28 mouse cellular contexts compared by ENCODE assay signal in the genomic region with DNA sequence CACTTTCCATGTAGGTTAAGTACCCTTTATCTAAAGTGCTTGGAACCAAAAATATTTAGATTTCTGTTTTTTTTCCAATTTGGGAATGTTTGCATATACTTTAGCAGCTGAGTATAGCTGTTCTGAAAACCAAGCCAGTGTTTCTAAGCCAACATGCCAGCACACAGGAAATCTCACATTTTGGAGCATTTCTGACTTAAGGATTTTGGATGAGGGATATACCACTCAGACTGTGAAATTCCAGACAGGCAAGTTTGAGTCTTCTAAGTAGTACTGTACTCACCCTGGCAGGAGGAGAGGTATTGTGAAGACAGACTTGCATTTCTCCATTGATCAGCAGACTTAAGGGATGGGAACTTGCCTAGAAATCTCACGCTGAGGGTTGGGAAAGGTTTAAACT.
"Had no signal": no experiment of that assay in that cellular context is flagged by ENCODE, and none has a peak within 500 bp of the region (broad histone marks: within the 10 kb centered on the region; RNA-seq: fewer than 3 reads in every experiment).

No protein-coding gene starts in this region.

- H3K9me3 ChIP-seq: limb, embryonic 10.5 days; limb, embryonic 12.5 days; limb, embryonic 13.5 days; limb, embryonic 15.5 days; liver, embryonic 12.5 days; liver, embryonic 15.5 days; midbrain, embryonic 10.5 days; midbrain, embryonic 12.5 days; midbrain, embryonic 13.5 days; neural tube, embryonic 12.5 days; neural tube, embryonic 13.5 days had no signal

- DNase-seq: layer of hippocampus, postnatal 36 days; left cerebral cortex, postnatal 4 days; liver; liver, embryonic 13.5 days; liver, postnatal 0 days; lung, adult 18-20 months; lung, postnatal 10 days; lung, postnatal 14 days; lung, postnatal 36 days; midbrain, embryonic 14.5 days had no signal

- H3K9ac ChIP-seq: limb, embryonic 12.5 days; limb, embryonic 13.5 days; limb, embryonic 15.5 days; liver, embryonic 12.5 days; liver, embryonic 13.5 days; liver, embryonic 14.5 days; liver, embryonic 15.5 days; liver, postnatal 0 days; midbrain, embryonic 12.5 days; midbrain, embryonic 13.5 days; neural tube, embryonic 12.5 days; neural tube, embryonic 13.5 days had no signal

- H3K36me3 ChIP-seq: limb, embryonic 10.5 days; limb, embryonic 12.5 days; limb, embryonic 13.5 days; limb, embryonic 15.5 days; liver, embryonic 12.5 days; liver, embryonic 13.5 days; liver, embryonic 15.5 days; midbrain, embryonic 10.5 days; midbrain, embryonic 12.5 days; midbrain, embryonic 13.5 days; neural tube, embryonic 12.5 days; neural tube, embryonic 13.5 days had no signal

- H3K4me2 ChIP-seq: limb, embryonic 12.5 days; limb, embryonic 13.5 days; limb, embryonic 15.5 days; liver, embryonic 11.5 days; liver, embryonic 12.5 days; liver, embryonic 13.5 days; liver, embryonic 15.5 days; midbrain, embryonic 12.5 days; midbrain, embryonic 13.5 days; neural tube, embryonic 12.5 days; neural tube, embryonic 13.5 days had no signal

- H3K4me3 ChIP-seq: left cerebral cortex, adult 2 months; limb, embryonic 10.5 days; limb, embryonic 12.5 days; limb, embryonic 13.5 days; limb, embryonic 15.5 days; liver, embryonic 12.5 days; liver, embryonic 13.5 days; liver, embryonic 15.5 days; megakaryocyte, embryonic 14.5 days; midbrain, embryonic 10.5 days; midbrain, embryonic 12.5 days; midbrain, embryonic 13.5 days; myocyte; neural tube, embryonic 12.5 days; neural tube, embryonic 13.5 days had no signal

- H3K4me1 ChIP-seq: limb, embryonic 10.5 days; limb, embryonic 12.5 days; limb, embryonic 15.5 days; liver, embryonic 12.5 days; liver, embryonic 13.5 days; liver, embryonic 15.5 days; megakaryocyte, embryonic 14.5 days; neural tube, embryonic 12.5 days; neural tube, embryonic 13.5 days had no signal

- ATAC-seq: liver, embryonic 12.5 days; liver, postnatal 0 days; midbrain, embryonic 13.5 days; midbrain, embryonic 16.5 days had no signal

- H3K27ac ChIP-seq: left cerebral cortex, adult 2 months; limb, embryonic 10.5 days; limb, embryonic 12.5 days; limb, embryonic 13.5 days; limb, embryonic 15.5 days; liver, embryonic 12.5 days; liver, embryonic 13.5 days; liver, embryonic 14.5 days; liver, embryonic 15.5 days; macrophage; midbrain, embryonic 10.5 days; midbrain, embryonic 12.5 days; midbrain, embryonic 13.5 days; neural tube, embryonic 12.5 days; neural tube, embryonic 13.5 days had no signal

- H3K27me3 ChIP-seq: liver, embryonic 12.5 days; liver, embryonic 13.5 days; liver, embryonic 15.5 days; megakaryocyte, embryonic 14.5 days; neural tube, embryonic 12.5 days; neural tube, embryonic 13.5 days had no signal
